Mouse (Mus musculus) cerebellum, adult 11 months (tissue): Measurements from ENCODE around the gene Ctsk.

Experiments used
- DNase-seq: peaks from one replicate; pipeline ENCODE4 v3.0.0; 2022

Ctsk gene

GRCm38 (mm10) chr3:95499024-95499423 is at the start of gene Ctsk:
Ctsk (plus strand) TSS chr3:95499256.
- DNase-seq: no peak

GRCm38 (mm10) chr3:95450408-95450807 is 48.6 kb upstream of the Ctsk start:
- DNase-seq: peak; percentile 24

- no peak for DNase-seq
Measured at GRCm38 (mm10) chr3:95450915-95451314, 48.1 kb upstream of the Ctsk start.

GRCm38 (mm10) chr3:95456367-95456766 is 42.7 kb upstream of the Ctsk start:
- DNase-seq: no peak

GRCm38 (mm10) chr3:95457758-95458157 is 41.3 kb upstream of the Ctsk start:
- DNase-seq: no peak

GRCm38 (mm10) chr3:95459381-95459780 is 39.7 kb upstream of the Ctsk start:
- no peak for DNase-seq

GRCm38 (mm10) chr3:95463852-95464251 is 35.2 kb upstream of the Ctsk start:
- no peak for DNase-seq

GRCm38 (mm10) chr3:95478966-95479365 is 20.1 kb upstream of the Ctsk start:
- DNase-seq: no peak

- DNase-seq: no peak
Measured at GRCm38 (mm10) chr3:95486421-95486820, 12.6 kb upstream of the Ctsk start.

GRCm38 (mm10) chr3:95488679-95489078 is 10.4 kb upstream of the Ctsk start:
- DNase-seq: no peak

GRCm38 (mm10) chr3:95490238-95490637 is 8.8 kb upstream of the Ctsk start:
- no peak for DNase-seq

- peak; percentile 45 for DNase-seq
Measured at GRCm38 (mm10) chr3:95494342-95494741, 4.7 kb upstream of the Ctsk start.

GRCm38 (mm10) chr3:95498229-95498628 is 827 bp upstream of the Ctsk start:
- DNase-seq: no peak

GRCm38 (mm10) chr3:95499496-95500140 is 562 bp downstream of the Ctsk start:
- DNase-seq: no peak

GRCm38 (mm10) chr3:95502312-95502711 is 3.3 kb downstream of the Ctsk start:
- DNase-seq: no peak

- peak; percentile 54 for DNase-seq
Measured at GRCm38 (mm10) chr3:95509348-95509747, 10.3 kb downstream of the Ctsk start.

GRCm38 (mm10) chr3:95511611-95512180 is 12.6 kb downstream of the Ctsk start:
- DNase-seq: no peak

GRCm38 (mm10) chr3:95516614-95517041 is 17.6 kb downstream of the Ctsk start:
- no peak for DNase-seq

- peak; percentile 59 for DNase-seq
Measured at GRCm38 (mm10) chr3:95517493-95517898, 18.4 kb downstream of the Ctsk start.

- DNase-seq: no peak
Measured at GRCm38 (mm10) chr3:95518891-95519290, 19.8 kb downstream of the Ctsk start.

- DNase-seq: no peak
Measured at GRCm38 (mm10) chr3:95519315-95519714, 20.3 kb downstream of the Ctsk start.

GRCm38 (mm10) chr3:95520100-95520499 is 21.0 kb downstream of the Ctsk start:
- DNase-seq: no peak

GRCm38 (mm10) chr3:95521168-95521567 is 22.1 kb downstream of the Ctsk start:
- DNase-seq: no peak

- no peak for DNase-seq
Measured at GRCm38 (mm10) chr3:95523662-95524061, 24.6 kb downstream of the Ctsk start.

- DNase-seq: no peak
Measured at GRCm38 (mm10) chr3:95524673-95525072, 25.6 kb downstream of the Ctsk start.
